Mouse (Mus musculus): ENCODE data around the gene Casp2.
A peak's percentile ranks its signal among the peaks of the same experiment; 100 is the strongest.

The Casp2 gene

DNA sequence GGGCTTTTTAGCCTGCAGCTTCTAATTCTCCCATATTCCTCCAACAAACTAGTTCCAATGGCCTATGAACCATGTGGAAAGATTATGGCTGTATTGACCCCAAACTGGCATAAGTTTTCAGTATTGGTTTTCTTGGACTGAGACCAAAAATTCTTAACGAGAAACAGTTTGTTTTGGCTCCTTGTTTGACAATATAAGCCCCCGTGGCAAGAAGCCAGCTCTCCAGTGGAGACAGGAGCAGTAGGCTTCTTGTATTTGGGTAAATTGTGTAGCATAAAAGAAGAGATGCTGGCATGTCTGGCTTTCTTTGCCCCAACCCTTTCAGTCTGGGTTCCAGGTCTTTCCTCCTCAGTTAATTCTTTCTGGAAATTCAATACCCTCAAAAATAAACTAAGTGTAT, 11.4 kb downstream of the Casp2 start:
- no peak for DNase-seq (ENCODE audit: low read depth, low spot score)

DNA sequence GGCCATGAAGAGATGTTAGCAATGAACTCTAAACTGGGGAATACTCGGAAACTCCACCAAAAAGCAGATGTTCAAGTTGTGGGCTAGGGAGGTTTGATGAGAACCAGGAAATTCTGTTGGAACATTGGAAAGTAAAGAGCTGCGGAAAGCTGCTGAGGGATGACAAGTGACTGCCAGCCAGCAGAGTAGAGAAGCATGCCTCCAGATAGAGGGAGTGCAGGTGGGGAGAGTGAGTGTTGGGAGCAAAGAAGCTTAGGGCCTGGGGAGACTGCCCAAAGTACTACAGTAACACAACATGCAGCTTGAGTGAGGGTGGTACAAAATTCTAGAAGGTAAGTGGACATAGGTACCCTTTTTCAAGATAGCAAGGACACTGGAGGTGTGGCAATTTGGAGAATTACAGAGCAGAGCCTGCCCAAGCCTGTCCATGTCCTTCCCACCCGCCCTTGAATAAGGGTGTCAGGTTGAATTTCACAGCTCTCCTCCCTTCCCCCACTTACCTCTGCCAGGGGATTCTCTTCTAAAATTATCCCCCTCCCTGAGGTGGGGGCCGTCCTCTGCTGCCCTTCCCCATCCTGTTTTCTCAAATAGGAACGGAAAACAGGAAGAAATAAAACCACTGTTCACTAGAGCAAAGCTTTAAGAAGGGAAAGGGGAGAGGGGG, 18.2 kb downstream of the Casp2 start:
- no peak for DNase-seq (ENCODE audit: low read depth, low spot score)

DNA sequence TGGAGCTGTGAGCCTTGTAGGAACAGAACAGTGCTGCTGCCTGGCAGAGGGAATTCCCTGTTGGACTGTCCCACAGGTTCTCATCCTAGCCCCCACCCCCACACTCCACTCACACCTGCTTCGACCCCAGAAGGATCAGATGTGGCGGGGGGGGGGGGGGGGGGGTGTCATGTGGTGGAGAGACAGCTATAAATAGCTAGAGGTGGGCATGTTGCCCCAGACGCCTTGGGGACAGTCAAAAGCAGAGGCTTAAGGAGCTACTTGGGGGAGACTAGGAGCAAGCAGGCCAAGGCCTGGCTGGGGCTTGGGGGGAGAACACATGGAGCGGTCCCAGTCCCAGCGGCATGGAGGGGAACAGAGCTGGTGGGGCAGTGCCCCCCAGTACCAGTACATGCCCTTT, 21.7 kb downstream of the Casp2 start, which contains the start of gene Clcn1:
TSS of gene Clcn1 (plus strand) at position 238 of the 400 bp plus-strand sequence.
- DNase-seq (ENCODE audit: low read depth, low spot score): no peak

DNA sequence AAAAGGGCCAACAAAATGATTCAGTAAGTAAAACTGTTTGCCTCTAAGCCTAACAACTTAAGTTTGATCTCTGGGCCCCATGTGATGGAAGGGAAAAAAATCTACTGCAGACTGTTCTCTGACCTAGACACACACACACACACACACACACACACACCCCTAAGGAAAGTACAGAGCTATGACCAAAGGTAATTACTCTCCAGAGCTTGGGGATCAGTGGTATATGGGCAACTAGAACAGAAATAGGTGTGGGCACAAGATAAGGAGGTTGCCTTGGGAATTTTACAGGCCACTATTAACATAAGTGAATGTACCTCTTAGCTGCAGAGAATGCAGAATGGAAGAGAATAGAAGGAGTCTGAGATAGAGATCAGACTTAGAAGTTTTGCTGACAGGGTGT, 22.8 kb downstream of the Casp2 start:
- no peak for DNase-seq (ENCODE audit: low read depth, low spot score)

DNA sequence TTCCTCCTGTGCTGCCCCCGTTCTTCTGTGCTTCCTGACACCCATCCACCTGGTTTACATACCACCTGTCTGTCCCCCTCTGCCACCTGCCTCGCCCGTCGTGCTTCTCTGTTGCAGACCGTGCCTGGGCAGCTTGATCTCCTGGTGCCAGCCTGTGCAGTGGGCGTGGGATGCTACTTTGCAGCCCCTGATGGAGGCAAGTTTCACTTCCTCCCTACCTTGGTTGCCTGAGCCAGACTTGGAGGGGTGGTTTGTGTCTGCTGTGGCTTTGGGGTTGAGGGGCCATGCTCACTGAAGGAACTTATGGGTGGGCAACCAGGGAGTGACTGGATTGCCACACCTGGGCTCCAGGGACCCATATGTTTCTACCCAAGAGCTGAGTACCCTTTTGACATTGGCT, 28.5 kb downstream of the Casp2 start:
- no peak for DNase-seq (ENCODE audit: low read depth, low spot score)

DNA sequence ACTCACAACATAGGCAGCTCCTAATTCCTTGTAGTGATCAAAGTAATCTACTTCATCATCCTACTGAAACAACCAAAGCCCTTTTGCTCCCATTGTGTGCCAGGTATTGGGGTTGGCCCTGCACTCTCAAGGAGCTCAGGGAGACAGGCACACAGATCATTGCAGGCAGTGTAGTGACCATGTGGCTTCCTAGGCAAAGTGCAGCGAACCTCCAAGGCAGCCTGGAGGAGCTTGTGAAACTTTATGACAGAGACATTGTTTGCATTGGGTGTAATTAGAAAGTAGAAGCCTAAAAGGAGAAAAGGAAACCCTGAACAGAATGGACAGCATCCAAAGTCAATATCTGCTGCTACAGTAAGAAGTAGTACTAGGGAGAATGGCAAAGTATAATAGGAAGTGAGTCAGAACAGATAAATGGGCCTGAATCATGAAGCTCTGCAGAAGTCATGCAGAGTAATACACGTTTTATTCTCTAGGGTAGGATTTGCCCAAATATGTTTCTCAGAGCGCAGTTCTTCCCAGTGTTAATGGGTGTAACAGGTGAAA, 30.8 kb downstream of the Casp2 start:
- DNase-seq (ENCODE audit: low read depth, low spot score): no peak

DNA sequence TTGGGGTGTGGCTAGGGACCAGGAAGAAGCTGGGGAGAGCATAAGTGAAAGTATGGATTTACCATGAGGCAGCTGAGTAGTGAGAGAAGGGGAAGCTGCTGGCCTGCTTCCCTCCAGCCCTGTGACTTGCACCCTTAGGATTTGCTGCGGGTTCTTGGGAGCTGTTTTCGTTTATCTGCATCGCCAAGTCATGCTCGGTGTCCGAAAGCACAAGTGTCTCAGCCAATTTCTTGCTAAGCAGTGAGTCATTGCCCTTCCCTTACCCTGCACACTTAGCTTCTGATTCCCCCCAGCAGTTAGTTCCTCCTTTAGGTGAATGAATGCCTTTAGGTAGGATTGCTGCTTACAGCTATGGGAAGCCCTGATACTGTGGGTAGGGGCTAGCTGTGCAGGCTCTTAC, 34.6 kb downstream of the Casp2 start:
- no peak for DNase-seq (ENCODE audit: low read depth, low spot score)

DNA sequence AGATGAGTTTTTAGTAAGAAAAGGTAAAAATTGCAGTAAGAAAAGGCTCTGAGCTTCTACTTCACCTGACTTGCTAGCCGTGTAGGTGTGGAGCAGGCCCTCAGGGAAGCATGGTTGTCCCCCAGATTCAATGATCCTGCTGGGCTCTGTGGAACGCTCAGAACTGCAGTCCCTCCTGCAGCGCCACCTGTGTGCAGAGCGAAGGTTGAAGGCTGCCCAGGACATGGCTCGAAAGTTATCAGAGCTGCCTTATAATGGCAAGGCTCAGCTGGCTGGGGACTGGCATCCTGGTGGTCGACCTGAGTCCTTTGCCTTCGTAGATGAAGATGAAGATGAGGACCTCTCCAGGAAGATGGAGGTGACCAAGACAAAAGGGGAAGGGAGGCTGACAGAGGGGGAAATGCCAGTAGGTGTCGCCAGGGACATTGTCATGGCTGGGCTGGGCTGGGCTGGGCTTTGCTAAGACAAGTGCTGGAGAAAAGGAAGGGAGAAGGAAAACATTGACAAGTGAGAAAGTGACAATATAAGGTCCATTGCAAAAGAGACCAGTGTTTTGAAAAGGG, 45.1 kb downstream of the Casp2 start:
- no peak for DNase-seq (ENCODE audit: low read depth, low spot score)

DNA sequence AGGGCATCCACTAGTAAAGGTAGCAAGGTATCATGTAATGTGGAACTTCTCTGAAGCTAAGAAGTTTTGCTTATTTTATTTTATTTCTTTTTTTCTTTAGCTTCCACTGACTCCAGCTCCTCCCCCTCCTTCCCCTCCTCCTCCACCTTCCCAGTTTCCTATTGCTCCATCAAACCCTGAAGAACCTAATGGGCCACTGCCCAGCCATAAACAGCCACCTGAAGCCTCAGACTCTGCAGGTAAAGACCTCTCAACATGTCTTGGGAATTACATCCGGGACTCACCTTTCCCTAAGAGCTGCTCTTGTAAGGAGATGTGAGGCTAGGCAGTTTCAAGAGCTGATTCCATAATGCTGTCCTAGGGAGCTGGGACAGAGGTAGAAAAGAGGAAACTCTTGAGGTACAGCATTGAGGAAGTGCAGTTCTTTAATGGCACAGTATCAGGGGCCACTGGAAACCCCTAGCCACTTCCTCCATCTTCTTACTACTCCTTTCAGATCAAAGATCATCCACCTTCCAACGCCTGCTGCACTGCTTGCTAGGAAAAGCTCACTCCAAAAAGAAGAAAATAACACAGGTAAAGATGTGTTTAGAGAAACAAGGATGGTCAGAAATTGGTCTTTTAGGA, 45.8 kb downstream of the Casp2 start:
- DNase-seq (ENCODE audit: low read depth, low spot score): no peak

DNA sequence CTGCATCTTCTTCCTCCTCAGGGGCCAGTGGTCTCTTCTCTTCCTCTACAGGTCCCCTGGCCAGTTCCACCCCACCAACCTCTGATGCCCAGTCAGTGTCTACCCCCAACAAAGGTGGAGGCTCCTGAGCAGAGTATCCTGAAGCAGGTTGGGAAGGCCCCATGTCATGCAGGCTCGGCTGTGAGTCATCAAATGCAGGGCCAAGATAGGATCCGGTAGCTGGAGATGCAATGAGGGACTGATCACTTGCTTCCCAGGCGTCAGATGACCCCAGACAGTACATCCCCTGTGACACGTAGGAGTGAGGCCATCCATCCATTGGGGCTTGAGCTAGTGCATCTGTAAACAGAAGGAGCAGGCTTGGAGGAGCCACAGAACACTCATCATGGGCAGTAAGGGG, 53.5 kb downstream of the Casp2 start:
- no peak for DNase-seq (ENCODE audit: low read depth, low spot score)

DNA sequence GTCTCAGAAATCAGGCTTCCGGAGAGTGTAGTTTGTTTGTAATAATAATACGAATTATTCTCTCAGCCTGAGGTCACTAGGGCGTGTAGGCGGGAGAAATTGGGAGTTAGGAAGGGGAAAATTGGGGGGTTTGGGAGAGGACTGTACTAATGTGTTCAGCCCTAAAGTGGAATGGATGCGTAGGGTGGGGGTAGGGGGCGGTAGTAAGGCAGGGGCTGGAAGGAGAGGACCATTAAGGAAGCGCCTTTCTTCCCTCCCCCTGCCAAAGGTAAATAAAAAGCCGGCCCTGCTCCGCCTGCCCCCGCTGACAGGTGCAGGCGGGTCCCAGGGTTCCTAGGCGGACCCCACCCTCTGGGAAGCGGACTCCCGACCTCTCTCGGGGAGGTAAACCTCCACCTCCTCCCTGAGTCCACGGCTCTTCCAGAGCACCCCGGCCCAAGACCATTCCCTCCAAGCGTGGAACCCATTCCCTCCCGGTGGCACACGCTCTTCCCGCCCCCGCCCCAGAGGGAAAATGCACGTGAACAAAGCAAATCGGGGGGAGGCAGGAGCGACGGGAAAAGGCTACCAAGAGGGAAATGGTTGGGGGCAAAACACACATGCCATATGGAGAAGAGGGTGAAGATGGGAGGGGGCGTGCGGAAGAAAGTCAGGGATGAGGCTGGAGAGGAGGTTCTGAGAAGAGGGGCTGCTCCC, 58.7 kb downstream of the Casp2 start:
- no peak for DNase-seq (ENCODE audit: low read depth, low spot score)

DNA sequence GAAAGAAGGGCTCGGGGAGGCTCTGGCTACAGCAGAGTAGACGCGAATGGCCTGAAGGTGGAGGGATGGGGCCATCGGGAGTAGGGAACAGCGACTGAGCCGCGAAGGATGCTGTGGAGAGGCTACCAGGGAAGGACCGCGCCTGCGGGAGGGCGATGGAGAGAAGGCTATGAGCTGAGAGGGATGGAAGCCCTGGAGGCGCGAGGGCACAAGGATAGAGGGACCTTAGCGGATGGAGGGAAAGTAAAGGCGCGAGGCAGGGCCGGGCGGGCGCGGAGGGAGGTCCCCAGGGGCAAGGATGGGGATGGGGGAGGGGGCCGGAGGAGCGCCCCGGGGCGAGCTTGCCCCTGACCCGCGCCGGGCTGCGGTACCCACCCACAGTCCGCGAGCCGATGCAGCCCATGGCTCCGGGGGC, 59.3 kb downstream of the Casp2 start:
- DNase-seq (ENCODE audit: low read depth, low spot score): no peak

DNA sequence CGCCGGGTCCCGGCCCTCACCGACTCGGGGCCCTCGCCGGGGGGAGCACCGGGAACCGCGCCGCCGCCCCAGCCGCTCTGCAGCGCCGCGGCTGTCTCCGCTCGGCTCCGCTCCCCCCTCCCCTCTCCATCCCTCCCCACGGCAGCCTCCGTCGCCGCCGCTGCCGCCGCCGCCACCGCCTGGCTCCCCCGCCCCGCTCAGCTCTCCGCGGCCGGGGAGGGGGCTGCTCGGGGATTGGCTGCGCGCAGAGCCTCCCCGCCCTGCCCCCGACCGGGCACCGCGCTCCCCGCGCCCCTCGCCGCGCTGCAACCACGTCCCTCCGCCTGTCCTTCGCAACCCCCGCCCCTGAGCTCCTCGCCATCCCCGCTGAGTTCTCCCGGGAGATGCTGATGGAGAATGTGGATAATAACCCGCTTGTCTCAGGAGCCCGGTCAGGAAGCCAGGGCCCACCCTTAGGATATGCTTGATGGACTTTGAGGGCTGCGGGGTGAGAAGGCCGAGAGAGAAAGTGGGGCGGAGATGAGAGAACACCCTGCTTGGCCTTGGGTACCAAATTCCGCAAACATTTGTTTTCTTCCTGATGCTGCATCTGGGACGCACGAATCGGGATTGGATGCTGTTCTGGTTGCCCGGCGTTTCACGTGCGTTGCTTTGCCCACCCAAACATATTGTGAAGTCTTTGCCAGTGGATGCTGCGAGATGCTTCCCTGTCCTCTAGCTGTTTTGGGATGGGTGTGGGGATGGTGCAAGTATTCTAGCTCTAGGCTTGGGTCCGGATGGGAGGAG, 59.9 kb downstream of the Casp2 start, which contains the start of gene Fam131b:
TSS of gene Fam131b (minus strand) at position 162 of the 786 bp plus-strand sequence.
- DNase-seq (ENCODE audit: low read depth, low spot score): no peak

DNA sequence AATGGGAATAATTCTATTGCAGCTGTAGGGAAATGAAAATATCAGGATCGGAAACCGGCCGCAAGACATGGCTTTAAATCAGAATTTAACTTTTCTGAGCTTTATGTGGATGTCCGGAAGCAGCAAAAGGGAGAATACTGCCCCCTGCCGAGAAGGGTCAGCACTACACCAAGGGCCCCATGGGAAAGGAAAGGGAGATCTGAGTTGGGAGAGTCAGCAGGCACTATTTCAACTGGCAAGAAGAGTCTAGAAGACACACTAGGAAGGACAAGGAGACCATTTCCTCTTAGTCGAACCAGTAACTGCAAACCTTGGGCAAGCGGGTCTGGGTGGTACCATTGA, 60.5 kb downstream of the Casp2 start:
- DNase-seq (ENCODE audit: low read depth, low spot score): peak; percentile 5

DNA sequence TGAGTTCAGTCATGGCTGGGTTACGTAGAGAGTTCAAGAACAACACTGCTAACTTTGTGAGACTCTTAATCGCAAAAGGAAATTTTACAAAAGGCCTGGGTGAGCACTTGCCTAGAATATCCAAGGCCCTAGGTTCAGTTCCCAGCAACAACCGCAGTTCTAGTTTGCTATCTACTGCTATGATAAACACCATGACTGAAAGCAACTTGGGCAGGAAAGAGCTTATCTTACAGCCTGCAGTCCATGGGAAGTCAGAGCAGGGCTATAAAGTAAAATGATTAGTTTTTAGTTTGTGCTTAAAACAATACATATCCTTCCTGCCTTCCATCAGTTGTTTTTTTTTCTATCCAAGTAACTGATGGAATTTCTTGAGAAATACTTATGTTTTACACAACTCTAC, 61.7 kb downstream of the Casp2 start:
- DNase-seq (ENCODE audit: low read depth, low spot score): no peak

DNA sequence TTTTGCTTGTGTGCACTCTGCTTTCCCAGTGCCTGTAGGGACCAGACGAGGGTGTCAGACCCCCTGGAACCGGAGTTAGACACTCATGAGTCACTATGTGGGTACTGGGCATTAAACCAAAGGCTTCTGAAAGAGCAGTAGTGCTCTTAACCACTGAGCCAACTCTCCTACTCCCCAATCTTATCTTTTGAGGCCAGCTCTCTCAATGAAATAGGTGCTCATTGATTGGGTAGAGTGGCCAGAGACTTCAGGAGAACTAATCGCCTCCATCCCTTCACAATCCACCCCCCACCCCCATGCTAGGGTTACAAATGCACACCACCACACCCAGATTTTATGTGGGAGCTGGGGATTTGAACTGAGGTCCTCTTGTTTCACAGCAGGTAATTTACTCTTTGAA, 64.0 kb downstream of the Casp2 start:
- DNase-seq (ENCODE audit: low read depth, low spot score): no peak

DNA sequence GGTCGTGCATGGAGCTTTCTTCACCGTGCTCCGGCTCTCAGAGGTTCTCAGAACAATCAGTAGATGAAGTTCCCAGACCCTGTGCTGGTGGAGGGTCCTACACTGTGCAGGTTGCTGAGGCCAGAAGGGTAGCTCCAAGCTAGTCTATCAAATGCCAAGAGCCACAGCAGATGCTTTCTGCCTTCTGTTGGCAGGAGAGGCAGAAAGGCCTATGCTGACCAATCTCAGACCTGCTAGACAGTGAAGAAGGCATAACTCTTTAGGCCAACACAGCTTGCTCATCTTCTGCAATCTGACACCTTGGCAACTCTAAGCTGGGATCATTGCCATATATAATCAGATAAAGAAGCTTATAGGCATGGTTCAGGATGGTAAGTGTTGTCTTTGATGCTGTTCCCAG, 65.4 kb downstream of the Casp2 start:
- DNase-seq (ENCODE audit: low read depth, low spot score): no peak

DNA sequence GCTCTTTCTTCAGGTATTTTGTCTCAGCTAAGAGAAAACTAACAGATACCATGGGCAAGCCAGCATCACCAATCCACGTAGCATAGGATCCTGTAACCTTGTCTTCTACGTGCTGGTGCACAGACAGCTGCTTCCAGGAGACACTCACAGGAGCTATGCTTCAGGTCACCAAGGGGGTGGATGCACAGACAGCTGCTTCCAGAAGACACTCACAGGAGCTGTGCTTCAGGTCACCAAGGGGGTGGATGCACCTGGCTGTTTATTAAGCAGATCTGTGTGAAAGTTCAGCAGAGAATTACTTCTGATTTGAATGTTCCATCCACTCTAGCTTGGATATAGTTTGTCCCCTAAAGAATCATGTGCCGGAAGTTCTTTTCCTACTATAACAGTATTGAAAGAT, 66.2 kb downstream of the Casp2 start:
- DNase-seq (ENCODE audit: low read depth, low spot score): no peak
